Mouse (Mus musculus) adrenal gland, adult 18-20 months (tissue): ENCODE data around the gene G0s2. TPM values are rescaled to one million over a fixed set of nuclear protein-coding genes. Genes with fewer than 3 reads are reported as not detected.

Experiments used
- total RNA-seq, 2 experiments: library from RNA; stranded (reverse); gene quantifications; 1 replicate in 1 of 2; 2 replicates in 1 of 2; pipeline ENCODE4 v1.2.3; 2021

G0s2 gene
- total RNA-seq, 2 experiments from 2014 or later = 129 to 206 TPM

Other genes with a start within 250 kb of the G0s2 start
- gene Syt14, start 237.4 kb downstream of the G0s2 start, total RNA-seq = 1 to 10 TPM; 5.8 to 6.9 TPM
- 10 to 100 TPM; 14.6 to 18.6 TPM for gene Diexf, start 142.9 kb downstream of the G0s2 start, total RNA-seq
- 1 to 10 TPM in 1 of 2 experiments, under 1 TPM in 1; 0.33 to 1.2 TPM for gene Irf6, start 120.1 kb downstream of the G0s2 start, total RNA-seq
- 1 to 10 TPM; 1.2 to 3.2 TPM for gene A130010J15Rik, start 105.2 kb downstream of the G0s2 start, total RNA-seq
- gene Traf3ip3, start 71.5 kb downstream of the G0s2 start, total RNA-seq = 1 to 10 TPM; 1.0 to 2.5 TPM
- 1 to 10 TPM in 1 of 2 experiments, under 1 TPM in 1; 0.86 to 1.5 TPM for gene Lamb3, start 65.5 kb downstream of the G0s2 start, total RNA-seq
- gene Hsd11b1, start 9.1 kb downstream of the G0s2 start, total RNA-seq = 100 to 1,000 TPM; 109 to 216 TPM
- gene Camk1g, start 97.1 kb upstream of the G0s2 start, total RNA-seq = under 1 TPM; 0.13 to 0.17 TPM